Mouse (Mus musculus) megakaryocyte, embryonic 14.5 days (primary cell): ENCODE results near the gene Plscr1.

Experiments
- FLI1 ChIP-seq: IDR thresholded peaks from 2 replicates; pipeline ENCODE4 v1.6.1; 2012; ENCODE audit warnings: low read length, inconsistent platforms, mixed read lengths
- GATA1 ChIP-seq: IDR thresholded peaks from 3 replicates; pipeline ENCODE4 v1.6.1; 2012; ENCODE audit warnings: mixed read lengths, low read length, inconsistent platforms, borderline replicate concordance

- TF ChIP-seq GATA1 (no peak), FLI1 (no peak)
These were observed 42.6 kb downstream of the Plscr1 start for GRCm38 (mm10) chr9:92292169-92292568.
